Comparison of ENCODE assay signal across 32 mouse cellular contexts in the genomic region with DNA sequence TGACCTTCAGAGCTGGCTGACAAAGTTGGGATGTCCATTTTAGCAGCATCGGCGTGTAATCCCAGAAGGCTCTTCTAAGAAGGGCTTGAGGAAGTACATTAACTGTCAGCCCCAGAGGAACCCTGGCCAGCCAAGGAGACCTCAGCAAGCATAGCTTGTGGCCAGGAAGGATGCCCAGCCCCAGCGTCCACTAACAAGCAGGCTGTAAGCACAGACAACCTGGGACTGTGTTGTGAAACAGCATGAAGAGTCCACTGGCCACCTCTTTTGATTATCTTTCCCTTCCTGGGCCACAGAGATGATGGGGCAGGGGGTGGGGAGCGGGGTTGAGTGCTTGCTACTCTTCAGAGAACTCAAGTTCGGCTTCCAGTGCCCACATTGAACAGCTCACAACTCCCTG.
"Had no signal": no experiment of that assay in that cellular context is flagged by ENCODE, and none has a peak within 500 bp of the region (broad histone marks: within the 10 kb centered on the region; RNA-seq: fewer than 3 reads in every experiment).

No protein-coding gene starts in this region.

- H3K9me3 ChIP-seq: heart, embryonic 12.5 days; heart, embryonic 13.5 days; heart, embryonic 15.5 days; hindbrain, embryonic 10.5 days; hindbrain, embryonic 12.5 days; hindbrain, embryonic 13.5 days; hindbrain, embryonic 15.5 days; intestine, embryonic 15.5 days; kidney, embryonic 15.5 days had no signal

- H3K4me1 ChIP-seq: heart, embryonic 12.5 days; heart, embryonic 13.5 days; heart, embryonic 15.5 days; intestine, embryonic 15.5 days had no signal

- H3K4me2 ChIP-seq: heart, embryonic 12.5 days; heart, embryonic 13.5 days; heart, embryonic 15.5 days; hindbrain, embryonic 12.5 days; hindbrain, embryonic 13.5 days; hindbrain, embryonic 14.5 days; hindbrain, embryonic 15.5 days; intestine, embryonic 15.5 days; kidney, embryonic 15.5 days had no signal

- H3K27me3 ChIP-seq: heart, embryonic 15.5 days; hindbrain, embryonic 12.5 days; hindbrain, embryonic 13.5 days; hindbrain, embryonic 15.5 days; intestine, embryonic 15.5 days had no signal

- H3K4me3 ChIP-seq: heart, embryonic 12.5 days; heart, embryonic 13.5 days; heart, embryonic 15.5 days; hindbrain, embryonic 10.5 days; hindbrain, embryonic 12.5 days; hindbrain, embryonic 13.5 days; hindbrain, embryonic 15.5 days; intestine, embryonic 15.5 days; kidney, embryonic 15.5 days; layer of hippocampus, adult 2 months; left cerebral cortex, adult 2 months had no signal

- ATAC-seq: hindbrain, embryonic 16.5 days; hindbrain, postnatal 0 days; inflammation-experienced regulatory T-cells, adult 6 months; intestine, embryonic 15.5 days; intestine, embryonic 16.5 days; intestine, postnatal 0 days had no signal

- DNase-seq: heart, postnatal 10 days; heart, postnatal 14 days; kidney, adult 11 months; kidney, adult 18-20 months; kidney, adult 2 months; kidney, adult 8-10 months; kidney, adult 9 months; kidney, postnatal 10 days; kidney, postnatal 14 days; kidney, postnatal 25 days; kidney, postnatal 36 days; kidney, postnatal 4 days; layer of hippocampus, adult 9-11 months; layer of hippocampus, postnatal 36 days had no signal

- H3K27ac ChIP-seq: heart, embryonic 13.5 days; heart, embryonic 15.5 days; hindbrain, embryonic 10.5 days; hindbrain, embryonic 12.5 days; hindbrain, embryonic 13.5 days; hindbrain, embryonic 14.5 days; hindbrain, embryonic 15.5 days; hindbrain, postnatal 0 days; intestine, embryonic 15.5 days; kidney, embryonic 15.5 days; kidney, postnatal 0 days; left cerebral cortex, adult 2 months had no signal

- H3K36me3 ChIP-seq: heart, embryonic 12.5 days; heart, embryonic 13.5 days; heart, embryonic 15.5 days; hindbrain, embryonic 10.5 days; hindbrain, embryonic 12.5 days; hindbrain, embryonic 13.5 days; hindbrain, embryonic 15.5 days; intestine, embryonic 15.5 days; kidney, embryonic 15.5 days had no signal

- H3K9ac ChIP-seq: heart, embryonic 12.5 days; heart, embryonic 13.5 days; heart, embryonic 15.5 days; hindbrain, embryonic 12.5 days; hindbrain, embryonic 13.5 days; hindbrain, embryonic 14.5 days; hindbrain, embryonic 15.5 days; intestine, embryonic 15.5 days; kidney, embryonic 15.5 days had no signal
